Mouse (Mus musculus) E14TG2a.4 (cell line): ENCODE results near the gene Pltp.
"Not testable (repeated sequence)": the region's sequence is repeated elsewhere in the genome, so short reads cannot be mapped to it uniquely, and the experiment has no call there.

Source experiments
- H3K27me3 ChIP-seq: 2 replicates; pipeline ENCODE4 v1.6.1; 2014; ENCODE audit warnings: low read length, control low read depth; ENCODE audit not compliant: insufficient read depth
- H3K36me3 ChIP-seq: 2 replicates; pipeline ENCODE4 v1.6.1; 2014; ENCODE audit warnings: low read length, control low read depth; ENCODE audit not compliant: insufficient read depth
- H3K4me1 ChIP-seq: replicated peaks from 2 replicates; pipeline ENCODE4 v1.6.1; 2014; ENCODE audit warnings: low read depth, low read length, control low read depth
- H3K4me3 ChIP-seq: replicated peaks from 2 replicates; pipeline ENCODE4 v1.5.1; 2014; ENCODE audit warnings: mild to moderate bottlenecking, low read length
- H3K9me3 ChIP-seq: 2 replicates; pipeline ENCODE4 v1.6.1; 2014; ENCODE audit warnings: low read length, control low read depth
- CTCF ChIP-seq: conservative IDR thresholded peaks from 2 replicates; pipeline ENCODE4 v1.5.1; 2014; ENCODE audit warnings: low read length
- NANOG ChIP-seq: IDR thresholded peaks from 2 replicates; pipeline ENCODE4 v1.6.1; 2014; ENCODE audit warnings: borderline replicate concordance, low read length, mixed read lengths
- POU5F1 ChIP-seq: IDR thresholded peaks from 2 replicates; pipeline ENCODE4 v1.6.1; 2014; ENCODE audit warnings: low read length, borderline replicate concordance

The Pltp gene

GRCm38 (mm10) chr2:164886617-164887016 lies 29.1 kb upstream of the Pltp start:
- Histone ChIP-seq H3K4me3 (no peak overlapping the region), H3K4me1 (peaks cover 81% of the 10 kb centered on the region), H3K36me3 (peaks cover 93% of the 10 kb centered on the region), H3K9me3 (no peaks in the 10 kb centered on the region), H3K27me3 (no peaks in the 10 kb centered on the region)
- TF ChIP-seq CTCF: no peak
- no peak for TF ChIP-seq NANOG
- no peak for TF ChIP-seq POU5F1

- peaks cover 85% of the 10 kb centered on the region for H3K36me3 ChIP-seq
- H3K27me3 ChIP-seq: no peaks in the 10 kb centered on the region
- TF ChIP-seq NANOG: no peak
- TF ChIP-seq CTCF: no peak
- TF ChIP-seq POU5F1: no peak
- no peaks in the 10 kb centered on the region for H3K9me3 ChIP-seq
- peaks cover 81% of the 10 kb centered on the region for H3K4me1 ChIP-seq
- H3K4me3 ChIP-seq: no peak overlapping the region
Measured at GRCm38 (mm10) chr2:164885788-164886187, 28.3 kb upstream of the Pltp start.

- Histone ChIP-seq H3K4me1 (peaks cover 63% of the 10 kb centered on the region), H3K9me3 (no peaks in the 10 kb centered on the region), H3K4me3 (no peak overlapping the region), H3K27me3 (no peaks in the 10 kb centered on the region), H3K36me3 (peaks cover 53% of the 10 kb centered on the region)
- no peak for TF ChIP-seq CTCF
- no peak for TF ChIP-seq POU5F1
- no peak for TF ChIP-seq NANOG
Measured at GRCm38 (mm10) chr2:164882619-164883018, 25.1 kb upstream of the Pltp start.

GRCm38 (mm10) chr2:164879568-164880277 lies 22.2 kb upstream of the Pltp start:
- no peak for TF ChIP-seq CTCF
- no peak for TF ChIP-seq POU5F1
- TF ChIP-seq NANOG: no peak
- peak overlapping the region; percentile 96 for H3K4me3 ChIP-seq
- peaks cover 33% of the 10 kb centered on the region for H3K36me3 ChIP-seq
- no peaks in the 10 kb centered on the region for H3K27me3 ChIP-seq
- no peaks in the 10 kb centered on the region for H3K9me3 ChIP-seq
- peaks cover 68% of the 10 kb centered on the region for H3K4me1 ChIP-seq

- peak within 1 kb of the TSS; percentile 96 for H3K4me3 ChIP-seq
- H3K36me3 ChIP-seq: peaks cover 27% of the 10 kb centered on the region
- no peak for TF ChIP-seq POU5F1
- TF ChIP-seq CTCF: no peak
- no peak for TF ChIP-seq NANOG
- H3K4me1 ChIP-seq: peaks cover 72% of the 10 kb centered on the region
- H3K9me3 ChIP-seq: no peaks in the 10 kb centered on the region
- H3K27me3 ChIP-seq: no peaks in the 10 kb centered on the region
Measured at GRCm38 (mm10) chr2:164879228-164879567, 21.7 kb upstream of the Pltp start, which contains the start of gene Pcif1. Gene Pcif1 (plus strand): TSS chr2:164879304.

- no peaks in the 10 kb centered on the region for H3K27me3 ChIP-seq
- H3K36me3 ChIP-seq: peaks cover 22% of the 10 kb centered on the region
- TF ChIP-seq CTCF (no peak), NANOG (no peak), POU5F1 (no peak)
- peak overlapping the region; percentile 96 for H3K4me3 ChIP-seq
- H3K9me3 ChIP-seq: no peaks in the 10 kb centered on the region
- H3K4me1 ChIP-seq: peaks cover 72% of the 10 kb centered on the region
Measured at GRCm38 (mm10) chr2:164878509-164879227, 21.2 kb upstream of the Pltp start.

GRCm38 (mm10) chr2:164877376-164878215 lies 20.1 kb upstream of the Pltp start:
- H3K4me3 ChIP-seq: peak overlapping the region; percentile 96
- not testable (repeated sequence) for H3K27me3 ChIP-seq, H3K9me3 ChIP-seq
- peaks cover 11% of the 10 kb centered on the region for H3K36me3 ChIP-seq
- TF ChIP-seq CTCF: peak; percentile 17; the same call in 1 of the 2 replicates
- H3K4me1 ChIP-seq: peaks cover 71% of the 10 kb centered on the region

- H3K27me3 ChIP-seq, H3K4me3 ChIP-seq, H3K9me3 ChIP-seq, H3K36me3 ChIP-seq: not testable (repeated sequence)
- H3K4me1 ChIP-seq: peaks cover 70% of the 10 kb centered on the region
Measured at GRCm38 (mm10) chr2:164875648-164876047, 18.1 kb upstream of the Pltp start.
